Mouse (Mus musculus) testis, adult 2 months (tissue): ENCODE results near the gene Pcca. TPM values are rescaled to one million over a fixed set of nuclear protein-coding genes. Genes with fewer than 3 reads are reported as not detected.

Source experiments
- H3K27ac ChIP-seq: fragments of 200-500 bp; 2 replicates; pipeline ENCODE4 v1.5.1; 2012; ENCODE audit warnings: low read depth, low read length; ENCODE audit not compliant: control insufficient read depth, insufficient read depth
- H3K27me3 ChIP-seq: fragments of 200-500 bp; 2 replicates; pipeline ENCODE4 v1.6.1; 2012; ENCODE audit warnings: mild to moderate bottlenecking, low read length, moderate library complexity; ENCODE audit not compliant: control insufficient read depth, insufficient read depth
- H3K36me3 ChIP-seq: fragments of 200-500 bp; 2 replicates; pipeline ENCODE4 v1.6.1; 2012; ENCODE audit warnings: mild to moderate bottlenecking, low read length; ENCODE audit not compliant: control insufficient read depth, insufficient read depth
- H3K4me1 ChIP-seq: fragments of 200-500 bp; 2 replicates; pipeline ENCODE4 v1.6.1; 2012; ENCODE audit warnings: low read length; ENCODE audit not compliant: control insufficient read depth, insufficient read depth
- H3K4me3 ChIP-seq: fragments of 200-500 bp; 2 replicates; pipeline ENCODE4 v1.5.1; 2012; ENCODE audit warnings: low read depth, mild to moderate bottlenecking, low read length, moderate library complexity, mixed read lengths; ENCODE audit not compliant: control insufficient read depth
- CTCF ChIP-seq: fragments of 200-500 bp; IDR thresholded peaks from 2 replicates; pipeline ENCODE4 v1.5.1; 2012; ENCODE audit warnings: low read depth, mild to moderate bottlenecking, inconsistent platforms, low read length, moderate library complexity; ENCODE audit not compliant: control insufficient read depth, insufficient read depth, insufficient replicate concordance
- POLR2A ChIP-seq: fragments of 200-500 bp; IDR thresholded peaks from 2 replicates; pipeline ENCODE4 v1.6.1; 2012; ENCODE audit warnings: low read depth, mild to moderate bottlenecking, inconsistent platforms, low read length, moderate library complexity; ENCODE audit not compliant: control insufficient read depth
- polyA plus RNA-seq: library from polyadenylated mRNA; depleted of rRNA; stranded (reverse); fragments of >200 nt; gene quantifications from 2 replicates; pipeline ENCODE4 v1.2.3, GENCODE M21; 2012

Gene Pcca
- polyA plus RNA-seq, 1 experiment = 47.4 TPM

GRCm38 (mm10) chr14:122726456-122726855 lies 192.3 kb downstream of the Pcca start:
- Histone ChIP-seq H3K4me3 (no peak overlapping the region), H3K27me3 (no peaks in the 10 kb centered on the region), H3K4me1 (no peaks in the 10 kb centered on the region), H3K27ac (no peak overlapping the region), H3K36me3 (no peaks in the 10 kb centered on the region)
- no peak for TF ChIP-seq POLR2A

- Histone ChIP-seq H3K4me1 (no peaks in the 10 kb centered on the region), H3K36me3 (no peaks in the 10 kb centered on the region), H3K4me3 (no peak overlapping the region), H3K27ac (no peak overlapping the region), H3K27me3 (no peaks in the 10 kb centered on the region)
- TF ChIP-seq CTCF (no peak), POLR2A (no peak)
Observed at GRCm38 (mm10) chr14:122729431-122730073, 195.4 kb downstream of the Pcca start.

DNA sequence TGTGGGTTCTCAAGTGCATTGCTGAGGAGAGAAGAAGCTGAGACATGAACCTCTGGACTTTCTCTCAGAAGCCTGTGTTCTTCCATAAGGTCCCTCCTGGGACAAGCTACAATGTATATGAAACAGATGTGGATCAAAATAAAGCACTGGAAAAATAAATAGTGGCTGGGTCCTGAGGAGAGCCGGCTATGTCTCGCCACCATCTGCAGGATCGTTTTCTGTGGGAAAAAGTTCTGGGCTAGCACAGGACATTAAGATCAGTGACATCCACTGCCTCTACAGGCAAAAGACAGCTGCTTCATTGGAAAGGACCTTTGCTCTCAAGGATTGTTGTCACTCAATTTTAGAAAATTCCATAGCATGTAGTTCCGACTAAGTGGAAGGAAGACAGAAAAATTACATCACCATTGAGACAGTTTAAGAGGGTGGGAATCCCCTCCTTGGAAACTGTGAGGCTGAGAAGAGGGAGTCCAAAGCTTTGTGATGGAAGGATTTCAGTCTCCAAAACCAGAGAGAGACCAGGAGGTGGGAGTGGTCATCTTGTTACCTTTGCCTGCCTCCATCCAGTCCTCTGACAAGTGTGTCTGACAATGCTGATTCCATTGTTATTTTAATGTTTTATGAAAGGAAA lies 196.9 kb downstream of the Pcca start:
- no peaks in the 10 kb centered on the region for H3K36me3 ChIP-seq
- H3K4me1 ChIP-seq = no peaks in the 10 kb centered on the region
- H3K27me3 ChIP-seq = no peaks in the 10 kb centered on the region
- H3K4me3 ChIP-seq = no peak overlapping the region
- TF ChIP-seq POLR2A (no peak), CTCF (no peak)
- no peak overlapping the region for H3K27ac ChIP-seq

DNA sequence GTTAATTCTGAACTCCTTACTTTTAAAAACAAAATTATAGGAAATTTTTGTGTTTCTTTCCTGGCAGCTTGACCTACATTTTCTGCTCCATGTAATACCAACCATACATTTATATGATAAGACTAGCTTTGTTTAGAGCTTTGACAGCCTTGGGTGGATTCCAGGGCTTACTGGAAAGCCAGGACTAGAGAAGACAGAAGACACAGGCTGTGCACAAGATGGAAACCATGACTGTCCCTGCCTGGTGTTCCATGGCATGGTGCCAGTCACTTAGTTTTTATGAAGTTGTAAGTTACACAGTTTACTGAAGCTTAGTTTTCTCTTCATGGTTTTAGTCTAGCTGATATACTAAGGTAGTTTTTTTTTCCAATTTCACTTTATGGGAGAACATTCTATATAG lies 202.7 kb downstream of the Pcca start:
- Histone ChIP-seq H3K36me3 (no peaks in the 10 kb centered on the region), H3K4me3 (no peak overlapping the region), H3K27me3 (no peaks in the 10 kb centered on the region), H3K27ac (no peak overlapping the region), H3K4me1 (no peaks in the 10 kb centered on the region)
- TF ChIP-seq CTCF (no peak), POLR2A (no peak)

DNA sequence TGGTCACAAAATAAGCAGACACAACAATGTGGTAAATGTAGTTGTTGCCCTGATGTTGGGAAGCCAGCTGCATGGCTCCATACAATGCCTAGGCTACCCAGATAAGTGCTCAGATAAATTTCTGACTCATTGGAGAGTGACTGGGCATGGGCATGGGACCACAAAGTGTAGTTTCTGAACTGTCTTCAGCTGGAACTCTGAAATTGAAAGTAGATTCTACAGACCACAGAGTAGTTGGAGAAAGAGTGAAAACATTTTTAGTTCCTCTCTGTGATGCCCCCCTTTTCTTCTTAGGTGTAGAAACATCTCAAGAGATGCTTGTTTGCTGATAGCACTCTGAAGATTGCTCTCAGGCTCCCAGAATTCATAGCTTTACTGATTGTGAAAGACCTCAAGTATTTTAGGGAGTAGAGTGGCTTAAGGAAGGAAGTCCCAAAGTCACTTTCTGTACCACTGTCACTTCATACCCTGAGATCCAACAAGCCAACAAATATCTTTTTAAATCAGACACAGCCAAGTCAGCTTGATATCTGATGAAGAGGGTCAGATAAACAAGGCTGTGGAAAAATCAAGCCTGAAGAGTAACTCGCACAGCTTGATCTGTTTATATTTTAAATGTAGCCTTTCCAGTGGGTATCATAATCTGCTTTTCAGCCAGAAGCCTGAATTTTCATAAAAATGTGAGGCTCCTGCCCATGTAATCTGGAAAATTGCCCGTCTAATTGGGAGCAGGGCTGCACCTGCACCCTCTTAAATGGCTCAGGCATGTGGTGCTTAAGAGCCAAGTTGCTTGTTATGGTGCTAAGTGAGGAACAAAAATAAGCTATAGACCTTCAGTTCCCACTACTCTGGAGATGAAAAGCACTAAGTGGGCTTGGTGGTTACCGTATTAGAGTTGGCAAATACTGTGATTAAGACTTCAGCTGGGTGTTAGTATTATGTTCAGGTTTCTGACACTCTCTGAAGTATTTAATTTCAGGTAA lies 214.0 kb downstream of the Pcca start:
- no peak for TF ChIP-seq POLR2A
- no peak for TF ChIP-seq CTCF
- Histone ChIP-seq H3K4me1 (no peaks in the 10 kb centered on the region), H3K27ac (no peak overlapping the region), H3K36me3 (no peaks in the 10 kb centered on the region), H3K27me3 (no peaks in the 10 kb centered on the region), H3K4me3 (no peak overlapping the region)

DNA sequence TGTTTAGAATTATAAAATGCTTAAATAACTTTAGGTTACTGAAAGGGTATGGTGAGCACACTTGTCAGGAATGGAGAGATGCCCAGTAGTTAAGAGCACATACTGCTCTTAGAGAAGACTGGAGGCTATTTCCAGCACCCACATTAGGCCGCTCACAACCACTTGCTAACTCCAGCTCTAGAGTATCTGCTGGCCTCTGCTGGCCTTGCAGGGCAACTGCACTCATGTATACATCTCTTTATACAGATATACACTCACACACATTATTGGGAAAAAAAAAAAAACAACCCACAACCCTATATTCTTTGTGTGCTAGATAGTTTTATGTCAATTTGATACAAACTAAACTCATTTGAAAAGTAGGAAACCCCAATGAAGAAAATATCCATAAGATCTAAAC lies 217.4 kb downstream of the Pcca start:
- Histone ChIP-seq H3K27me3 (no peaks in the 10 kb centered on the region), H3K27ac (no peak overlapping the region), H3K4me3 (peak overlapping the region; percentile 21; the same call in 1 of the 2 replicates), H3K4me1 (no peaks in the 10 kb centered on the region), H3K36me3 (no peaks in the 10 kb centered on the region)
- TF ChIP-seq CTCF (no peak), POLR2A (no peak)

DNA sequence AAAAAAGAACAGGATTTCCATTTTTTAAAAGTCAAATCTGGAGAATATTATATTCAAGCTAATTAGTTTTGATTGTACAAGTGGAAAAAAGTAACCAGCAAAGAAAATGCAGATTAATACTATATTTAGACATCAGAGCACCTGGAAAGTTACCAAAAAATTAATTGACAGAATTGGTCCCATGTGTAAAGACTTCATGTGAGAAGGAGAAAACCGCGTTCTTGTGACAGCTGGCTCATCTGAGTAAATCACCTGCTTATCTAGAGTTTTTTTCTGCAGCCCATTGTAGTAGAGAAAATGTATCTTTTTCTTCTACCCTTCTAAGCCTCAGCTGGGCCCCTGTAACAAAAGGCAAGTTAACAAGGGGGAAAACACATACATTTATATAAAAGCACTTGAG lies 219.2 kb downstream of the Pcca start:
- no peak for TF ChIP-seq CTCF
- TF ChIP-seq POLR2A = no peak
- Histone ChIP-seq H3K4me3 (no peak overlapping the region), H3K4me1 (no peaks in the 10 kb centered on the region), H3K36me3 (no peaks in the 10 kb centered on the region), H3K27me3 (no peaks in the 10 kb centered on the region), H3K27ac (no peak overlapping the region)
